Mouse (Mus musculus) ES-E14 (cell line): ENCODE data around the gene St6galnac4.

Experiments
- HCFC1 ChIP-seq: IDR thresholded peaks from 2 replicates; pipeline ENCODE4 v1.6.1; 2012; ENCODE audit warnings: low read length, inconsistent platforms, borderline replicate concordance; ENCODE audit not compliant: insufficient read depth
- MAFK ChIP-seq: IDR thresholded peaks from 2 replicates; pipeline ENCODE4 v1.6.1; 2014; ENCODE audit warnings: mild to moderate bottlenecking, low read depth, low read length, inconsistent platforms; ENCODE audit not compliant: insufficient read depth
- ZC3H11A ChIP-seq: IDR thresholded peaks from 2 replicates; pipeline ENCODE4 v1.6.1; 2012; ENCODE audit warnings: low read depth, mild to moderate bottlenecking, inconsistent platforms, low read length, borderline replicate concordance

DNA sequence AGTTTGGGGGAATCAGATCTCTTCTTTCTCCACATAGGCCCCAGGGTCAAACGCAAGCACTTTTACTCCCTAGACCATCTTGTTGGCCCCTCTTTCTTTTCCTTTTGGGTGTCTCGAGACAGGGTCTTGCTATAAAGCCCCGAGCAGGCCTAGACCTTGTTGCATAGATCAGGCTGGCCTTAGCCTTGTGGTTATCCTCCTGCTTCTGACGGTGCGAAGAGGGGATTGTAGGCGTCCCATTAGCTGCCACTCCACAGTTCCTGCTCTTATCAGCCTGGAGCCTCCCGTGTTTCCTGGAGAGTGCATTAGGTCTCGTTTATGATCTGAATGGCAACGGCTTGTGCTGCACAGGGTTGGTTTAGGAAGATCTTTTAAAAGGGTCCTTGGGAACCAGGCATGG, 57.2 kb downstream of the St6galnac4 start:
- TF ChIP-seq MAFK, result no peak
- no peak for TF ChIP-seq HCFC1
- no peak for TF ChIP-seq ZC3H11A
